Mouse (Mus musculus): ENCODE data around the gene Zfp410.

GRCm38 (mm10) chr12:84288461-84288860 is 28.2 kb upstream of the Zfp410 start:
- peak; percentile 64; the same call in 1 of the 2 replicates for TF ChIP-seq CTCF (IDR thresholded peaks at IDR 0.05; ENCODE audit: control insufficient read depth, insufficient read depth, insufficient replicate concordance, low read depth, low read length)
- no peak for TF ChIP-seq POLR2A (IDR thresholded peaks at IDR 0.05; ENCODE audit: control insufficient read depth, low read depth, low read length)
